Mouse (Mus musculus): ENCODE measurements around the gene Arhgdia. TPM values are rescaled to one million over a fixed set of nuclear protein-coding genes. Genes with fewer than 3 reads are reported as not detected.

Arhgdia gene
- total and polyA plus RNA-seq, 3 experiments: 172 to 958 (median 417) TPM

DNA sequence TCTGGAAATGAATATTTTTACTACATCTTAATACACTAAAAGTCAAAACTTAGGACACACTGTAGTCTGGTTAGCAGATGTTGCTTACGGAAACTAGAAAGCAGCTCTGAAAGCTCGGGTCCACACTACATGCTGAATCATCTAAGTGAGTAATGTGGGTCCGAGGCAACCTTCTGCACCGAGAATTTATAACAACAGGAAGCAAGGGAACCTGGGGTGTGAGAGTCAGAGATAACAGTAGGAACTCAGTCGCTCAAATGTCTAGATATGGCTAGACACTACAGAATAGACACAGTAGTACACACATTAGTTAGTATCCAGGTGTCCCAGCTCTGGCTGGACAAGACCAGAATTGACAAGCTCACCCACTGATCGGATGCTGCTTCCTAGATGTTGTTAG, 7.1 kb upstream of the Arhgdia start:
- no peak for DNase-seq (ENCODE audit: extremely low read depth)
- peaks cover 0 to 2% of the 10 kb centered on the region in 2 experiments; a peak in 1 of 4 replicates for H3K4me1 ChIP-seq (ENCODE audit: control insufficient read depth in 1 of 2, insufficient read depth in 2 of 2)
- dilution Hi-C loops (cut with MboI; ENCODE audit: extremely low pct_ligation_motif_present, extremely low pct_unique_long_range_greater_than_20kb, low sequenced_read_pairs): no loop called here
- H3K79me2 ChIP-seq (replicated peaks; ENCODE audit: control insufficient read depth, extremely low read depth, insufficient read depth, poor library complexity, severe bottlenecking): peaks cover 15% of the 10 kb centered on the region
- TF ChIP-seq EP300 (IDR thresholded peaks at IDR 0.05; ENCODE audit: low read length) (no peak), MAZ (IDR thresholded peaks at IDR 0.05; ENCODE audit: low read depth, low read length) (no peak), MEF2A (IDR thresholded peaks at IDR 0.05; ENCODE audit: borderline replicate concordance, low read depth, low read length) (no peak), CHD2 (IDR thresholded peaks at IDR 0.05; ENCODE audit: low read length) (no peak), ZNF384 (IDR thresholded peaks at IDR 0.05; ENCODE audit: low read depth, low read length) (no peak), GABPA (IDR thresholded peaks at IDR 0.05; ENCODE audit: insufficient replicate concordance, low read depth, low read length) (no peak), SIN3A (IDR thresholded peaks at IDR 0.05; ENCODE audit: low read length) (no peak), HCFC1 (IDR thresholded peaks at IDR 0.05; ENCODE audit: low read depth, low read length) (no peak), CTCF (conservative IDR thresholded peaks at IDR 0.05 in 1 of 2, IDR thresholded peaks at IDR 0.05 in 1 of 2; ENCODE audit: low read depth in 2 of 2, low read length in 2 of 2) (no peak), JUN (IDR thresholded peaks at IDR 0.05; ENCODE audit: insufficient read depth, low read depth, low read length) (no peak), IRF4 (IDR thresholded peaks at IDR 0.05; ENCODE audit: low read depth, low read length) (no peak), USF2 (conservative IDR thresholded peaks at IDR 0.05; ENCODE audit: low read depth, low read length) (no peak)
- no peaks in the 10 kb centered on the region for H3K27me3 ChIP-seq (replicated peaks)
- peaks cover 4% of the 10 kb centered on the region for H3K9me3 ChIP-seq (replicated peaks; ENCODE audit: low read length)
- no peak overlapping the region for H3K4me3 ChIP-seq (replicated peaks in 1 of 3; ENCODE audit: low read depth in 2 of 3, low read length in 2 of 3, poor library complexity in 1 of 3)
- H3K27ac ChIP-seq (ENCODE audit: insufficient read depth, low read depth): no peak overlapping the region
- H3K9ac ChIP-seq (ENCODE audit: insufficient read depth, low read depth): no peak overlapping the region
- no peak overlapping the region for H3K4me2 ChIP-seq (ENCODE audit: insufficient read depth, low read depth, poor library complexity, severe bottlenecking)
- in situ Hi-C loops (cut with MboI; ENCODE audit: low pct_ligation_motif_present, low pct_unique_long_range_greater_than_20kb, low sequenced_read_pairs): no loop called here
- H3K36me3 ChIP-seq (replicated peaks in 1 of 2; ENCODE audit: control insufficient read depth in 1 of 2, insufficient read depth in 1 of 2, low read length in 1 of 2): peaks cover 67 to 91% of the 10 kb centered on the region in 2 experiments

DNA sequence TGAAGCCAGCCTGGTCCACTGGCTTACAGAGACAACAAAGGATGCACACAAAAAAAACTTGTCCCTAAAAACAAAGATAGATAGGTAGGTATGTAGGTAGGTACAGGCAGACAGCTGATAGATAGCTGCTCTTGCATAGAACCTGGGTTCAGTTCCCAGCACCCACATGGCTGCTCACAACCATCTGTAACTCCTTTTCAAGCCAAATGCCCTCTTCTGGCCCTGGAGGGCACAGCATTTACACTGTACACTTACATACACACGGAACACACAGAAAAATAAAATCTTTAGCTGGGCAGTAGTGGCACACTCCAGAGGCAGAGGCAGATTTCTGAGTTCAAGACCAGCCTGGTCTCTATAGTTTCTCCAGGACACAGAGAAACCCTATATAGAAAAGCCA, 2.5 kb upstream of the Arhgdia start:
- peaks cover 47 to 63% of the 10 kb centered on the region in 2 experiments for H3K36me3 ChIP-seq (replicated peaks in 1 of 2; ENCODE audit: control insufficient read depth in 1 of 2, insufficient read depth in 1 of 2, low read length in 1 of 2)
- peaks cover 24% of the 10 kb centered on the region for H3K79me2 ChIP-seq (replicated peaks; ENCODE audit: control insufficient read depth, extremely low read depth, insufficient read depth, poor library complexity, severe bottlenecking)
- no peak for DNase-seq (ENCODE audit: extremely low read depth)
- in situ Hi-C loops (cut with MboI; ENCODE audit: low pct_ligation_motif_present, low pct_unique_long_range_greater_than_20kb, low sequenced_read_pairs): no loop called here
- H3K27ac ChIP-seq (ENCODE audit: insufficient read depth, low read depth): no peak overlapping the region
- H3K9me3 ChIP-seq (replicated peaks; ENCODE audit: low read length): peaks cover 4% of the 10 kb centered on the region
- H3K4me3 ChIP-seq (replicated peaks in 1 of 3; ENCODE audit: low read depth in 2 of 3, low read length in 2 of 3, poor library complexity in 1 of 3): no peak overlapping the region
- H3K27me3 ChIP-seq (replicated peaks): no peaks in the 10 kb centered on the region
- dilution Hi-C loops (cut with MboI; ENCODE audit: extremely low pct_ligation_motif_present, extremely low pct_unique_long_range_greater_than_20kb, low sequenced_read_pairs): no loop called here
- no peak overlapping the region for H3K9ac ChIP-seq (ENCODE audit: insufficient read depth, low read depth)
- peaks cover 5 to 25% of the 10 kb centered on the region in 2 experiments for H3K4me1 ChIP-seq (ENCODE audit: control insufficient read depth in 1 of 2, insufficient read depth in 2 of 2)
- TF ChIP-seq KAT2A (IDR thresholded peaks at IDR 0.05; ENCODE audit: insufficient replicate concordance, low read length) (no peak), IRF4 (IDR thresholded peaks at IDR 0.05; ENCODE audit: low read depth, low read length) (no peak), ELF1 (IDR thresholded peaks at IDR 0.05; ENCODE audit: low read depth, low read length) (no peak), UBTF (IDR thresholded peaks at IDR 0.05; ENCODE audit: low read depth, low read length) (no peak), CHD2 (IDR thresholded peaks at IDR 0.05; ENCODE audit: low read length) (no peak), ZKSCAN1 (IDR thresholded peaks at IDR 0.05; ENCODE audit: borderline replicate concordance, low read depth, low read length) (no peak), CTCF (conservative IDR thresholded peaks at IDR 0.05 in 1 of 2, IDR thresholded peaks at IDR 0.05 in 1 of 2; ENCODE audit: low read depth in 2 of 2, low read length in 2 of 2) (no peak; a peak in 1 of 4 replicates), POLR2AphosphoS2 (IDR thresholded peaks at IDR 0.05; ENCODE audit: low read depth, low read length) (no peak), ZMIZ1 (IDR thresholded peaks at IDR 0.05; ENCODE audit: low read depth, low read length) (no peak), MAZ (IDR thresholded peaks at IDR 0.05; ENCODE audit: low read depth, low read length) (no peak), ZC3H11A (IDR thresholded peaks at IDR 0.05; ENCODE audit: low read depth, low read length) (no peak), ZNF384 (IDR thresholded peaks at IDR 0.05; ENCODE audit: low read depth, low read length) (no peak), TCF12 (IDR thresholded peaks at IDR 0.05; ENCODE audit: low read depth, low read length) (no peak)
- H3K4me2 ChIP-seq (ENCODE audit: insufficient read depth, low read depth, poor library complexity, severe bottlenecking): no peak overlapping the region
